Mouse (Mus musculus) forebrain, embryonic 12.5 days (tissue): ENCODE data around the gene Camk2g. TPM values are rescaled to one million over a fixed set of nuclear protein-coding genes. Genes with fewer than 3 reads are reported as not detected.

ENCODE experiments used
- ATAC-seq: fragments of 200-750 bp; cut with Nextera tagmentation; 2 replicates; pipeline ENCODE4 v1.8.0; 2017; ENCODE audit warnings: moderate TSS enrichment; ENCODE audit not compliant: low FRiP score
- H3K27ac ChIP-seq: fragments of 300-500 bp; sonication (generic); 2 replicates; pipeline ENCODE4 v1.5.1; 2016; ENCODE audit warnings: mild to moderate bottlenecking
- H3K27me3 ChIP-seq: fragments of 300-500 bp; sonication (generic); 2 replicates; pipeline ENCODE4 v1.6.1; 2016; ENCODE audit warnings: mild to moderate bottlenecking
- H3K36me3 ChIP-seq: fragments of 300-500 bp; sonication (generic); replicated peaks from 2 replicates; pipeline ENCODE4 v1.6.1; 2016; ENCODE audit warnings: mild to moderate bottlenecking
- H3K4me1 ChIP-seq: fragments of 300-500 bp; sonication (generic); 2 replicates; pipeline ENCODE4 v1.6.1; 2016
- H3K4me2 ChIP-seq: fragments of 300-500 bp; sonication (generic); 2 replicates; pipeline ENCODE4 v1.6.1; 2016; ENCODE audit warnings: mild to moderate bottlenecking, moderate library complexity
- H3K4me3 ChIP-seq: fragments of 300-500 bp; sonication (generic); replicated peaks from 2 replicates; pipeline ENCODE4 v1.5.1; 2016; ENCODE audit warnings: mild to moderate bottlenecking
- H3K9ac ChIP-seq: fragments of 300-500 bp; sonication (generic); 2 replicates; pipeline ENCODE4 v1.6.1; 2016; ENCODE audit warnings: mild to moderate bottlenecking
- H3K9me3 ChIP-seq: fragments of 300-500 bp; sonication (generic); 2 replicates; pipeline ENCODE4 v1.6.1; 2016
- WGBS: fragments of 180-500 bp; shearing (Covaris S2); methylation state at CpG from one replicate; pipeline ENCODE4 v1.1.7; 2016; 5-methylcytosine and 5-hydroxymethylcytosine counted together
- polyA plus RNA-seq: library from polyadenylated mRNA; unstranded; fragments of >200 nt; fragmentation: Nextera tagmentation; extraction: Ambion mirVana; gene quantifications from 2 replicates; pipeline ENCODE4 v1.2.1, GENCODE M21; 2016

The Camk2g gene
- polyA plus RNA-seq, 1 experiment from 2014 or later = 60.4 TPM

- Histone ChIP-seq H3K4me2 (no peak overlapping the region), H3K4me3 (no peak overlapping the region; the same call in 1 of the 2 replicates)
- 88% methylated on average over 16 of the region's 16 CpGs for WGBS
These were observed 2.2 kb downstream of the Camk2g start for GRCm38 (mm10) chr14:20791511-20792242.

DNA sequence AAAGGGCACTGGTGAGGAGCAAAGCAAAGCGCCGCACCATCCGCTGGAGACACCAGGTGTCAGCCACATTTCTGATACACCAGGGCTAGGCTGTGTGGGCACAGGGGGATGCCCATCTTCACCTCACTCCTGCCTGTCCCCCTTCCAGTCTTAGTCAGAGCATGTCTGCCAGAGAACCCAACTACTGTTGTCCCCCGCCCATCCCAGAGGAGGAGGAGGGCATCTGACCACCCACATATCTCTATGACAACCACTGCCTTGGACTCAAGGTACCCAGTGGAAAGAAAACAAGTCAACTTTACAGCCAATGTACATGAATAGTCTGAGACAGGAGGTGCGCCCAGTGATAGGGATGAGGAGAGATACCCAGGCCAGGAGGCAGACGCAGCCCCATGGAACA is 2.9 kb downstream of the Camk2g start:
- Histone ChIP-seq H3K9ac (no peak overlapping the region), H3K4me1 (peaks cover 44% of the 10 kb centered on the region), H3K36me3 (peaks cover 53% of the 10 kb centered on the region), H3K27ac (no peak overlapping the region), H3K4me3 (no peak overlapping the region), H3K27me3 (no peaks in the 10 kb centered on the region), H3K4me2 (no peak overlapping the region), H3K9me3 (no peaks in the 10 kb centered on the region)
- no peak for ATAC-seq
- 93% methylated on average over 6 of the region's 6 CpGs for WGBS

More at GRCm38 (mm10) chr14:20791511-20792242, 2.2 kb downstream of the Camk2g start:
- Histone ChIP-seq H3K27ac (no peak overlapping the region), H3K9ac (no peak overlapping the region), H3K4me1 (peaks cover 43% of the 10 kb centered on the region), H3K27me3 (no peaks in the 10 kb centered on the region), H3K36me3 (peaks cover 46% of the 10 kb centered on the region), H3K9me3 (no peaks in the 10 kb centered on the region)
- no peak for ATAC-seq

GRCm38 (mm10) chr14:20790445-20790844 is 3.4 kb downstream of the Camk2g start:
- H3K9me3 ChIP-seq = no peaks in the 10 kb centered on the region
- no peaks in the 10 kb centered on the region for H3K27me3 ChIP-seq
- H3K4me3 ChIP-seq = no peak overlapping the region
- no peak overlapping the region for H3K9ac ChIP-seq
- H3K27ac ChIP-seq = no peak overlapping the region
- peaks cover 58% of the 10 kb centered on the region for H3K36me3 ChIP-seq
- 98% methylated on average over 5 of the region's 5 CpGs for WGBS
- peaks cover 42% of the 10 kb centered on the region for H3K4me1 ChIP-seq
- no peak for ATAC-seq
- no peak overlapping the region for H3K4me2 ChIP-seq

DNA sequence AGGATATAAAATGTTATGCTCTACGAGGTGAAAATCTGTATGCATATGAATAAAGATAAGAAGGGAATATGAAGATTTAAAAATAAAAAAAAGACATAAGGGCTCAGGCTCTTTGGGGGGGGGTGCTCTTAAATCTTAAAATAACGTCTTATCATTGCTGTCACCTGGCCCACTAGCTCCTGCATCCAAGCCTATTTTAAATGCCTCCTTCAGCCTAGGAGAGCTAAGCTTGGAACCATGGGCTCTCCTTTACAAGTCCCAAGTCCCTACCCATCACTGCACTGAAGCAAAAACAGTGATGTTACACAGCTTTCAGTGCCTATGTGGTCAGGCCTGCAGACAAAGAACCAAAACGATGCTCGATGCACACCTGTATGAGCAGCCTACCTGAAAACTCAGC is 4.3 kb downstream of the Camk2g start:
- 94% methylated on average over 4 of the region's 4 CpGs for WGBS
- no peak for ATAC-seq

DNA sequence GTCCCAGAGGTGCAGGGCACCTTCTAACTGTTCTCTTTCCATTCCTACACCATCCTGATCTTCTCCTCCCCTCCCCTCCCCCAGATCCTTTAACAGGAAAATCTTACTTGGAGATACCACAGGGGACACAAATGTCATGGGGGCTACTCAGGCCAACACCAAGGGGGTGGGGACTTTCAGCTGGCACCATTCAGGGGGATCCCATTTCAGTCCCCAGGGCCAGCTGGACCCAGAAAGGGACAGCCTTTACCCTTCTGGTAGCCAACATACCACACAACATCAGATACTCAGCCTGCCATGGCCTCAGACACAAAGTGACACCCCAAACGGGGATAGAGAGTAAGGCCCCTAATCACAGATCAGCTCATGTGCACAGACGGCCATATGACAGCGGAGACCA is 5.7 kb downstream of the Camk2g start:
- Histone ChIP-seq H3K27ac (no peak overlapping the region), H3K4me2 (no peak overlapping the region), H3K9me3 (no peaks in the 10 kb centered on the region), H3K9ac (no peak overlapping the region), H3K4me3 (no peak overlapping the region), H3K36me3 (peaks cover 73% of the 10 kb centered on the region), H3K4me1 (peaks cover 30% of the 10 kb centered on the region), H3K27me3 (no peaks in the 10 kb centered on the region)
- no peak for ATAC-seq
- 84% methylated on average over 3 of the region's 3 CpGs for WGBS

More for the DNA sequence above, 4.3 kb downstream of the Camk2g start:
- H3K36me3 ChIP-seq = peaks cover 67% of the 10 kb centered on the region
- H3K4me2 ChIP-seq = no peak overlapping the region
- H3K9me3 ChIP-seq = no peaks in the 10 kb centered on the region
- H3K9ac ChIP-seq = no peak overlapping the region
- H3K4me1 ChIP-seq = peaks cover 36% of the 10 kb centered on the region
- H3K27me3 ChIP-seq = no peaks in the 10 kb centered on the region
- no peak overlapping the region for H3K4me3 ChIP-seq
- H3K27ac ChIP-seq = no peak overlapping the region

GRCm38 (mm10) chr14:20786611-20787015 is 7.3 kb downstream of the Camk2g start:
- H3K27ac ChIP-seq = no peak overlapping the region
- 85% methylated on average over 4 of the region's 4 CpGs for WGBS
- no peak overlapping the region for H3K4me2 ChIP-seq
- H3K4me1 ChIP-seq = peaks cover 15% of the 10 kb centered on the region
- H3K36me3 ChIP-seq = peaks cover 82% of the 10 kb centered on the region
- no peaks in the 10 kb centered on the region for H3K27me3 ChIP-seq
- no peak overlapping the region for H3K9ac ChIP-seq
- ATAC-seq = no peak
- no peaks in the 10 kb centered on the region for H3K9me3 ChIP-seq
- H3K4me3 ChIP-seq = no peak overlapping the region

DNA sequence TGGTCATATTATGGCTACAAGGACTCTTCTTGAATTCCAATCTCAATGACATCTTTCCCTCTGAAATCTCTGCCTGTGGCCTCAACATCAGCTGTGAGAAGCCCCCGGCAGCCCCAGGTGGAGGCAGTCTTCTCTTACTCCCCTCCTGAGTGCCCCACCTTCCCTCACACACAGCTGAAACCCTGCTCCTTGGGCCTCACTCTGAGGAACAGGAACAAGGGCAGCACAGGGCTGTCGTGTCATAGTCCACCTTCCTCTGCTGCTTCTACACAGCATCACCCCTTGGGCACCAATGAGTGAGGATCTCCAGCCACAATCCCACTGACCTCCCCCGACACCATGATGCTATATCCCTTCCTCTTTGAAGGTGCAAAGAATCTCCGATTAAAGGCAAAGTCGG is 7.9 kb downstream of the Camk2g start:
- ATAC-seq = no peak
- no peak overlapping the region for H3K27ac ChIP-seq
- peaks cover 80% of the 10 kb centered on the region for H3K36me3 ChIP-seq
- no peak overlapping the region for H3K4me3 ChIP-seq
- no peaks in the 10 kb centered on the region for H3K9me3 ChIP-seq
- WGBS = 91% methylated on average over 5 of the region's 5 CpGs
- no peak overlapping the region for H3K9ac ChIP-seq
- no peak overlapping the region for H3K4me2 ChIP-seq
- peaks cover 14% of the 10 kb centered on the region for H3K4me1 ChIP-seq
- no peaks in the 10 kb centered on the region for H3K27me3 ChIP-seq

DNA sequence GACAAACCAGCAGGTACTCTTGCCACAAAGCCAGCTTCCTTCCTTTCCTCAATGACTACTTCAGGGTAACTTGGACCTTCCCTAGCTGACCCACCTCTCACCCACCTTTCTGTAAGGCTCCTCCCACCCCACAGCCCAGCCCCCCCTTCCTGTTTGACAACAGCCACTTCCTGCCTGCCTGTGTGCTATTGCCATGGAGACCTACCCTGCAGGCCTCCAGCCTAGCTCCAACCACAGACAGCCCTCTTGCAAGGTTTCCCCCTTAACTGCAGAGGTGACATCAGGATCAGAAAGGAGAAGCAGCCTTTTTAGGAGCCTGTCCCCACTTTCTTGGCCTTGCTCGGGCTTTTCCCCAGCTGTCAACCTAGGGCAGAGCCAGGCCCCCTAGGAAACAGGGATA is 8.7 kb downstream of the Camk2g start:
- 0 out of 2 replicates have a peak overlapping the region, but pooled peaks have one; percentile 25 for H3K9ac ChIP-seq
- H3K4me2 ChIP-seq = no peak overlapping the region
- peaks cover 14% of the 10 kb centered on the region for H3K4me1 ChIP-seq
- H3K27ac ChIP-seq = no peak overlapping the region
- WGBS = 90% methylated on average over 1 of the region's 1 CpGs
- no peaks in the 10 kb centered on the region for H3K27me3 ChIP-seq
- H3K4me3 ChIP-seq = no peak overlapping the region
- peaks cover 78% of the 10 kb centered on the region for H3K36me3 ChIP-seq
- ATAC-seq = no peak
- H3K9me3 ChIP-seq = no peaks in the 10 kb centered on the region

DNA sequence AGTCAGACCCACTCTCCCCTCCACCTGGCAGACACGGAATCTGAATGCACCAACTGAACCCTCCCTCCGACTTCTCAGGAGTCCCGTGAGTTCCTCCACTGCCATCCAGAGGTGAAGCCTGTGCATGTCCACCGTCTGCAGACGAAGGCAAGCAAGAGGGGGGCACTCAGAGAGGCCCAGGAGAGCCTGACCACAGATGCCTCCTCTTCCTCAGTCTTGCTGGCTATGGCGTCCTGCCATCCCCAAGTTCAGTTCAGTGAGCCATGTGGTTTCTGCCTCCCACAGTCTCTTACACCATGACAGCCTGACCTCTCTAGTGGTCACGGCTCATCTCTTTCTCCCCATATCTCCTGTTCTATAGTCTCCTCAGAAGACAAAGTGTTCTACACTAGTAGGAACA is 9.2 kb downstream of the Camk2g start:
- H3K27me3 ChIP-seq = no peaks in the 10 kb centered on the region
- peaks cover 14% of the 10 kb centered on the region for H3K4me1 ChIP-seq
- ATAC-seq = no peak
- H3K27ac ChIP-seq = no peak overlapping the region
- WGBS = 84% methylated on average over 7 of the region's 7 CpGs
- H3K4me3 ChIP-seq = no peak overlapping the region
- no peak overlapping the region for H3K4me2 ChIP-seq
- peaks cover 73% of the 10 kb centered on the region for H3K36me3 ChIP-seq
- H3K9me3 ChIP-seq = no peaks in the 10 kb centered on the region
- H3K9ac ChIP-seq = no peak overlapping the region

DNA sequence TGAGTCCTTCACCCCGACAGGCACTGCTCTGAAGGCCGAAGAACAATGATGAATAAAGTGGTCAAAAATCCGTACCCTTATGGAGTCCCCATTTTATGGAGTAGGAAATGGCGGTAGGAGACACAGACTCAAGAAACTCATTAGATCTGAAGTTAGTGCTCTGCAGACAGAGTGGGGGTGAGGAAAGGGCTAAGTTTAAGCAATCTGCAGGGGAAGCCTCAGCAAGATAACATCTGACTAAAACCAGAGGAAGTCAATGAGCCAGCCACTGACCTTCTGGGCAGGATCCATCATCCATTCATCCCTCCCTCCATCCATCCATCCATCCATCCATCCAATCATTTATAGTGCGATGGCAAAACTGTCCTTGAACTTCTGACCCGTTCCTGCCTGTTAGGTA is 10.4 kb downstream of the Camk2g start:
- Histone ChIP-seq H3K4me3 (no peak overlapping the region), H3K9me3 (no peaks in the 10 kb centered on the region), H3K4me1 (peaks cover 14% of the 10 kb centered on the region), H3K9ac (no peak overlapping the region), H3K27ac (no peak overlapping the region), H3K27me3 (no peaks in the 10 kb centered on the region), H3K36me3 (peaks cover 70% of the 10 kb centered on the region), H3K4me2 (no peak overlapping the region)
- WGBS = 95% methylated on average over 6 of the region's 6 CpGs
- no peak for ATAC-seq

GRCm38 (mm10) chr14:20782860-20783259 is 11.0 kb downstream of the Camk2g start:
- no peak for ATAC-seq
- Histone ChIP-seq H3K4me2 (no peak overlapping the region), H3K9me3 (no peaks in the 10 kb centered on the region), H3K36me3 (peaks cover 70% of the 10 kb centered on the region), H3K4me1 (peaks cover 14% of the 10 kb centered on the region), H3K27me3 (no peaks in the 10 kb centered on the region), H3K9ac (no peak overlapping the region), H3K27ac (no peak overlapping the region), H3K4me3 (no peak overlapping the region)
- 95% methylated on average over 7 of the region's 7 CpGs for WGBS

- peaks cover 60% of the 10 kb centered on the region for H3K36me3 ChIP-seq
- H3K4me1 ChIP-seq = peaks cover 13% of the 10 kb centered on the region
- WGBS = 94% methylated on average over 8 of the region's 8 CpGs
- ATAC-seq = no peak
- H3K9me3 ChIP-seq = no peaks in the 10 kb centered on the region
- no peak overlapping the region for H3K4me2 ChIP-seq
- no peak overlapping the region for H3K9ac ChIP-seq
- no peak overlapping the region for H3K4me3 ChIP-seq
- H3K27me3 ChIP-seq = no peaks in the 10 kb centered on the region
- no peak overlapping the region for H3K27ac ChIP-seq
These were observed 13.7 kb downstream of the Camk2g start for GRCm38 (mm10) chr14:20780217-20780616.

DNA sequence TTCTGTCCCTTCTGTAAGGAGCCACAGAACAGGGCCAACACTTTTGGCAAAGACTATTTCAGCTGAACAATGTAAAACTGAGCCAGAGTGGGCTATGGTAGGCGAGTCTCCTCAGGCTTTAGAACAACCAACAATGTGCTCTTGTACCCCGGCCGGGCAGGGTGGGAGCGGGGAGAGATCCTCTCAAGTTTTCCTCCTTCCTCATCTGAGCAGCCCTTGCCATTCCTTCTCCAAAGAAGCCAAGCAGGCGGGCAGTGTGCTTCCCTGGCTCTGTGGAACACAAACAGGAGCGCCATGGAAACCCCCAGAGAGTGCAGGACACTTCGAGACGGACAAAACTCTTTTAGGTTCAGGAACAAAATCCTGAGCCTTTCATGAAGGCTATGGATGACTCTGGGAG is 15.4 kb downstream of the Camk2g start:
- WGBS = 86% methylated on average over 8 of the region's 8 CpGs
- Histone ChIP-seq H3K9me3 (no peaks in the 10 kb centered on the region), H3K9ac (no peak overlapping the region), H3K27me3 (no peaks in the 10 kb centered on the region), H3K4me1 (peaks cover 22% of the 10 kb centered on the region), H3K36me3 (peaks cover 47% of the 10 kb centered on the region), H3K27ac (no peak overlapping the region), H3K4me2 (no peak overlapping the region), H3K4me3 (no peak overlapping the region)
- ATAC-seq = no peak
